Mouse (Mus musculus) ES-E14 (cell line): ENCODE results near the gene Gpr135.

Experiments used
- ZC3H11A ChIP-seq: IDR thresholded peaks from 2 replicates; pipeline ENCODE4 v1.6.1; 2012; ENCODE audit warnings: low read depth, mild to moderate bottlenecking, inconsistent platforms, low read length, borderline replicate concordance
- ZNF384 ChIP-seq: IDR thresholded peaks from 2 replicates; pipeline ENCODE4 v1.6.1; 2012; ENCODE audit warnings: low read depth, low read length, inconsistent platforms

GRCm38 (mm10) chr12:72083265-72083664 is 12.3 kb upstream of the Gpr135 start:
- TF ChIP-seq ZNF384 (no peak), ZC3H11A (no peak)
